Mouse (Mus musculus) telencephalon, adult 2 months (tissue): ENCODE measurements around the gene Rpap1.

ENCODE experiments used
- DNase-seq: peaks from one replicate; pipeline ENCODE4 v3.0.0-alpha.2; 2011; ENCODE audit warnings: low read depth, low spot score

The Rpap1 gene

DNA sequence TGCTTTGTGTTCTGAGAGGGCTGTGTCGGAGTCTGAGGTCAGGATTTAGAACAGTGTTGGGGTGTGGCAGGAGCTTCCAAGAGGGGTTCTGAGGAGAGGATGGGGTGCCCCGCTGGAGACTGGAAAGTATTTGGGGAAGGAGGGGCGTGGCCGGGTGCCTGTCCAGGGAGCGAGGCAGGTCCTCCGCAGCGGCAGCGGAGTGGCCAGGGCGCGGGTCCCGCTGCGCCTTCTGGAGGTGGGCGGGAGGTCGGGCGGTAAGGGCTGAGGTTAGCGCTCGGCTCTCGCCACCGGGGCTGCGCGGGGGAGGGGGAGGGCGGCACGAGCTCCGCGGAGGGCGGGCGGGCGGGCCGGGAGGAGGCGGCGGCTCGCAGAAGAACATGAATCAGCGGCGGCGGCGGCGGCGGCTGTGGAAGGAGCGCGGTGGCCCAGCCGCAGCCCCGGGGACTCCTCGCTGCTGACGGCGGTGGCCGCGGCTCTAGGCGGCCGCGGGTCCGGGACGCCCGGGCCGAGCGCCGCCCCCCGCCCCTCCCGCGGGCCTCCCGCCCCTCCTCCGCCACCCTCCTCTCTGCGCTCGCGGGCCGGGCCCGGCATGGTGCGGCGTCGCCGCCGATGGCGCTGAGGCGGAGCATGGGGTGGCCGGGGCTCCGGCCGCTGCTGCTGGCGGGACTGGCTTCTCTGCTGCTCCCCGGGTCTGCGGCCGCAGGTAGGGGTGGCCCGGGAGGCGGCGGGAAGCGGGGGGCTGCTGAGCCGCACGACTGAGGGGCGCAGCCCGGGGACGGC, 12.0 kb upstream of the Rpap1 start:
- DNase-seq = no peak

DNA sequence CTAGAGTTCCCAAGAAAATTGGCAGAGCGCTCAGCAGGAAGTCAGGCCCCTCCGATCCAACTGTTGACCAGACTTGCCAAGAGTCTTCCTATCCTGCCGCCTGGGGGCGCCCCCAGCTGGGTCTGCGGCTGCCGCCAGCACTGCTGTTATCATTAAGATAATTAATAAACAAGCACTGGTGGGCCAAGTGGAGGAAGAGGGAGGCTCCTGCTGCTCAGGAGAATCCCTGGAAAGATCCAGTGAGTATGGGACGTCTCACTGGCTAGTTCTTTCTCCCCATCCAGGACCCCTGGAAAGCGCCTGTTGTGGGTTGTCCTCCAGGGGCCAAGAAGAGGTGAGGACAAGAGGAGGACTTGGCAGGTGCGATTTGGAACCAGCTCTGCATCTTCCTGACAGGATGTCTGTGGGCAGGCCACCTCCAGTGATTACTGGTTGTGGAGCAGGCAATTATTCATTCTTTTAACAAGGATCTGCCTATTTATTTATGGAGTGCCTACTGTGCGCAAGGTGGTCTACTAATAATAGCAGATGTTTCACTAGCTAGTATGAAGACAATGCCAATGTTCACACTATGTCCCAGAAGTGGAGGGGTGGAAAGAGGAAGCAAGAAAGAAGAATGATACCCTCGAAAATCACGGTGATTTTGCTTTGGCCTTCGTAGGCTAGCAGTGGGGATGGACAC, 11.1 kb upstream of the Rpap1 start:
- no peak for DNase-seq

DNA sequence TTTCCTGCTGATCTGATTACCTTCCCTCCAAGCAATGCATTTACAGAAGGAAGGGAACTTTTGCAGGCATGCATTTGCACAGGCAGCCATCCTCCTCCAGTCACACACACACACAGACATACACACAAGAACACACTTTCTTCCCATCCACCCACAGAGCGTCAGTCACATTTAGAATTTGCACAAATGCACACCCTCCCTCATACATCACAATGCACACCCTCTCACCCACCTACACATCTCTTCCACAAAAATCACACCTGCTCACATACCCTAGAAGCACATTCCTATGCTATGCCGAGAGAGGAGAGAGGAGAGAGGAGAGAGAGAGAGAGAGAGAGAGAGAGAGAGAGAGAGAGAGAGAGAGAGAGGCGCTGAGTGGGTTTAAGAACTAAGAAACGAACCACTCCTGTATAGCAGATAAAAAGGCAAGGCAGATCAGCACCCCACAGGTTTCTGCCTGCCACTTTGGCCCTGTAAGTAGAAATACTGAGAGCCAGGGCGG, 10.0 kb upstream of the Rpap1 start, which contains the start of gene Tyro3:
TSS of gene Tyro3 (plus strand) at position 455 of the 505 bp plus-strand sequence.
- DNase-seq = peak; percentile 91

DNA sequence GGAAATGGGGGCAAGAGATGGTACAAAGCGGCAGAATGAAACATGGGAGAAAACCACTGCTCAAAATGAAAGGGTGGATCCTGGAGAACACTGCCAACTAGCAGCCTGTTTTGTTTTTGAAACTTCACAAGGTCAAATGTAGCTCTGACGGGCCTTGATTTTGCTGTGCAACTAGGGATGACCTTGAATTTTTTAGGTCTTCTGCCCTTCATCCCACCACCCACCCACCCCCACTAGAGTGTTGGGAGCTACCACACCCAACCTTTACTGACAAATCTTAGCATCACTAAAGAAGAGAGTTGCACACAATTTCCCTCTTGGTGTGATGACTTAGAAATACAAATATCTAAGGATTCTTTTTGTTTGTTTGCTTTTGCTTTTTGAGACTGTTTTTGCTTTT, 2.7 kb upstream of the Rpap1 start:
- DNase-seq = no peak

DNA sequence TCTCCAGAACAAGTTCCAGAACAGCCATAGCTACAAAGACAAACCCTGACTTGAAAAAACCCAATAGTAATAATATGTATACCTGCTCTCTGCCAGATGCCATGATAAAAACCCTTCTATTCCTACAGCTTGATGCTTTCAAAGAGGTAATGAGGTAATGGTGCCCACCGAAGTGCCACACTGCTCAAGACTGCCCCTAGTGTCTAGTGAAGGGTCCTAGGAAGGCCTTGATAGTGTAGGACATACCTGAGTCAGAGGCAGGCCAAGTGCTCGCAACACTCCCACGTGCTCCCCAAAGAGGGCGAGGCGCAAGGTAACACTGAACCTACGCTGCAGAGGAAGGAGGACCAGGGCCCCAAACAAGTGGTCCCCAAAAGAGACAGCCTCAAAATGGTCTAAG, 20.1 kb downstream of the Rpap1 start:
- no peak for DNase-seq

DNA sequence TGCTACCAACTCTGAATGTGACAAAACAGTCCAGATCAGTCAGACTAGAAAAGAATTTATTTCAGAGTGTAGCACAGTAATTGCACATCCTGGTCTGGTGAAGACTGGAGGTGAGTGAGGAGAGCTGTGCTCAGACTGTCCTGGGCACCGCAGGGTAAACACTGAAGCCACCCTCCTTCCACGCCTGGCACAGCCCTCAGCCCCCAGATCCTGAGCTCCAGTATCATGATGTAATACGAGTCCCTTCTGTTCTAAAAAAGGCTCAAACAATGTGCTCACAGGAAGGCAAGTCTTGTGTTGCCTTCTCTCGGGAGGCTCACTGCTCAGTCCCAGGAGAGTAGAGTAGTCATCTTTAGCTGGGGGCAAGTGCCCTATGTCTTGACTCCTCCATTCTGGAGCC, 23.4 kb downstream of the Rpap1 start:
- DNase-seq = no peak

DNA sequence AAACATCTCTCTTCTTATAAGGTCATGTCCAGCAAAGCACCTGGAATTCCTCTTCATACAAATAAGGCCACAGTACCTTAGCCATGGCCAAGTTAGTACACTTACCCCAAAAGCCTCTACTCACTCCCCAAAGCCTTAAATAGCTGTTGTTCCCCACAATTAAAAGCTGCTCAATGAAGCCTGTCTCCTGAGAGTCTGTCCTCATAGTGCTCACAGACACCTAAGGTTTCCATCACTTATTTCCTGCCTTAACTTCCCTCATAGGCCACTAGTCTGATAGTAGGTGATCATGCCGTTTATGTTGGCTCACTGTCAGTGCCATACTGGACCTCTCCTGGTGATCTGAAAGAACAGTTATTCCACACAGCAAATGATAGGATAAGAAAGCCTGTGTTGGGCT, 25.1 kb downstream of the Rpap1 start:
- no peak for DNase-seq

DNA sequence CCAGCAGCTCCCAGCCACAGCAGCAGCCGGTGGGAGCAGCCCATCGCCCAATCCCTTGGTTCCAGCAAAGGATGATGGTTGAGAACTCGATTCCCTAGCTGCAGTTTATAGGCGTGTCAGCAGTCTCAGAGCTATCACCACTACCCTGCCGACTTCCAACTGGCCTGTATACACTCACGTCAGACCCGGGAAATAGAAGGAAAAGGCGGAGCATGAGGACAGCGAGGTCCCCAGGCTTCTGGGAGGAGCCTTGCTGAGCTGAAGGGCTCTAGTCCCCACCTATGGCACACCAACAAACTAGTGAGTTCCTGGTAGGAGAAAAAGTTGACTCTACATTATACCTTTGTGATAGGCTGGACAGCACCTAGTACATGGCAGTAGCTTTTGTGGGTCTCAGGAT, 27.1 kb downstream of the Rpap1 start, which contains the start of gene Ltk:
TSS of gene Ltk (minus strand) at position 181 of the 400 bp plus-strand sequence.
- DNase-seq = no peak

DNA sequence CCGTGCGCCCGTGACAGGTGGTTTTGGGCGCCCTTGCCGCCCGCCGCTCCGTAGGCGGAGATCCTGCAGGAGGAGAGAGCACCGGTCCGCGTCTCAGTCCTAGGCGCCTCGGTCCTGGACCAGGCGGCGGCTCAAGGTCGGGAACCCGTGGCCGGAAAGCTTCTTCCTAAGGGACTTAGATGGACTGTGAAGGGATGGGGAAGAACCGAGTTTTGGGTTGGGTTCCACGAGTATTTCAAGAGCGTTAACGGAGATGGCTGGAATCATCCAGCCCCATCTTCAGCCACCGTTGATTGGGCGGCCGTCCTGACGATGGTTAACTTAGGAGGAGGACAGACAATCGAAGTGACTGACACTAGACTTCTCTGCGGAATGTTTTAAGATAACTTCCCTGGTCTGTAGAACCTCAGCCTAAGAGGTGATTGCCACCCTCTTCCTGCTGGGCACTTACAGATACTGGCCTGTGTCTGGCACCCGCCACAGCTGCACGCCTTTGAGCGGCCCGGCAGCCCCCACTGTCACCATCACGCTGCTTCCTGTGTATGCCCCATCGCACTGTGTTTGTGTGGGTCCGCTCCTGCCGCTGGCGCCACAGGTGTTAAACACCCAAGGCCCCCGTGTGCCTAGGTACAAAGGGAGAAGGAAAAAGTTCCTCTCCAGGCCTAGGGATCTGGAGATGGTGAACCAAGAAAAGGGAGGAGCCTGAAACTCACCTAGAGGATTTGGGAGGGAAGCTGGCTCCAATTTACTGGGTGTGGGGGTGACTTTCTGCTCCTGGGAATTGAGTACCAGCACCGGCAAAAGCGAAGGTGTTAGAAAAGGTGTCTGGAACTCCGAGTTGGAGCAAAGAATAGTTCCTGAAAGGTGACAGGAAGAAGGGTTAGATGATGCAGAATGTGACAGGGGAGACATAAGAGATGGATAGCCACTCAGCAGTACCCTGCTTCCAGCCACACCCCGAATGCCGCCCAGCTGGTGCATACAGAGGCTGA, 28.2 kb downstream of the Rpap1 start:
- no peak for DNase-seq

DNA sequence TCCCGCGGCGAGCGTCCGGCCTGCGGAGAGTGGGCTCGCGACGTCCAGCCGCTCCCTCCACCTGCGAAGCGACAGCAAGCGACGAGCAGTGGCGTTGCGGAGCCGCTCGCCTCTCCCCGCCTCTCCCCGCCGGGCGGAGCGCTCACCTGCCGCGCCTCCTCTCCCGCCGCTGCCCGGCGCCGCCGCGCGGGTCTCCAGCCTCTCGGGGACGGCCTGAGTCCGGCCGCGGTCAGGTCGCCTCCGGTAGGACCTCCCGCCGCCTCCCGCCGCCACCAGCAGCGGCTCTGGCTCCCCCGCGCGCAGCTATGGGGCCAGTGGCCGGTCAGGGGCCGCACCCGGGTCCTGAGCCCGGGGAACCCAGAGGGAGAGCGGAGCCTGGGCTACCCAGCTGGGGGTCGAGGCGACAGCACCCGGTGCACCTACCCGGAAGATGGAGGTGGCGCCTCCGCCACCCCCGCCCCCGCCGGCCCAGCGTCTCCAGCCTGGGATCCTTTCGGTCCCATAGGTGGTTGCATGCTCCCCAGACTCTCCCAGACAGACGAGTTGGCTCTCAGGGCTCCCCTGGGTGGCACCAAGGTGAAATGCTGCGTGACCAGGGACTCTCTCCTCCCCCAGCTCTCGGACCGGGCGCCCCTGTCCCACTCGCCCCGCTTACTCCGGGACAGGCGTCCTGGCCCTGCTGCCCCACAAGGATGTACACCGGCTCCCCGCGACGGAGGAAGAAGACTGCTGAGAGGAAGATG, 29.1 kb downstream of the Rpap1 start:
- no peak for DNase-seq

DNA sequence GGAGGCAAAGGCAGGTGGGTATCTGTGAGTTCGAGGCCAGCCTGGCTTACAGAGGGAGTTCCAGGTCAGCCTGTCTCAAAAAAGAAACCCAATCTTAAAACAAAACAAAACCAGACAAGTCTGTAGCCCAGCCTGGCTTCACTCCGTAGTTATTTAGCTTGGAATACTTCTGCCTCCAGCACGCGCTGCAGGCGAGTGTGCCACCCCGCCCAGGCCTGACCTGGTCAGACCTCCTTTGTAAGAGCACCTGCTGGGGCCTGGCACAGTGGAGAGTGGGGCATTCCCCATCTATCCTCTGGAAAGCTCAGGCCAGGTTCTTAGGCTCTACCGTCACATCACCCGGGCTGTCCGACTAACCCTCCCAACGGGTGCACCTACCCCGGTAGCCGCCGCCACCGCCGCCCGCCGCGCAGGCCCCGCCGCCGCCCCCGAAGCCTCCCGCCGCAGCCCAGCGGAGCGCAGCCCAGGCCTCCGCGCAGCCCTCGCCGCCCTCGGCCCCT, 29.7 kb downstream of the Rpap1 start:
- no peak for DNase-seq

DNA sequence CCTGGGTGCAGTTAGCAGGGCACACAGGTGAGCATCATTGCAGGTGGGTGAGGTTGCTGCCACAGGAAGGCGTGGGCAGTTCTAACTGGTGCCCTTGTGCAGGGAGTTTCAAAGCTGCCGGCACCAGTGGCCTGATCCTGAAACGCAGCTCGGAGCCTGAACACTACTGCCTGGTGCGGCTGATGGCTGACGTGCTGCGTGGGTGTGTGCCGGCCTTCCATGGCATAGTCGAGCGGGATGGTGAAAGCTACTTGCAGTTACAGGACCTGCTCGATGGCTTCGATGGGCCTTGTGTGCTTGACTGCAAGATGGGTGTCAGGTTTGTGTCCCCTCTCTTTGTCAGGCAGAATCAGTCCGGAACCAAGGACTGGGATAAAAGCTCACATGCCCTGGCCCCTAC, 38.1 kb downstream of the Rpap1 start:
- no peak for DNase-seq

DNA sequence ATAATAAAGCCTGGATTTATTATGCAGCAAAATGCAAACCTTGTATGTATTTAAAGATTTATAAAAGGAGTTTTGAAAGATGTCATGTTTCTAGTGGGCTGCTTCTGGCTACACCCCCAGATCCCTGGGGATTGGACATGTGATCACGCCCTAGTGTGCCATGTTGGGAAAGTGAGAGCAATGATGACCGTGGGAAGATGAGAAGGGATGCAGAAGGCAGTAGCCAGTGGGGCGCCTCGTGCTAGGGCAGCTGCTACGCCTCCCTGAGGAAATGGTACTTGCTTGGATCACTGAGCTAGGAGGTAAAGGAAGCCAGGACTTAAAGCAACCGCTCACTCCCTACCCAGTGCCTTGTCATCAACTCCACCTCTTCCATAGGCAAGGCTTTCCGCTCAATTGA, 39.8 kb downstream of the Rpap1 start:
- DNase-seq = peak; percentile 89

DNA sequence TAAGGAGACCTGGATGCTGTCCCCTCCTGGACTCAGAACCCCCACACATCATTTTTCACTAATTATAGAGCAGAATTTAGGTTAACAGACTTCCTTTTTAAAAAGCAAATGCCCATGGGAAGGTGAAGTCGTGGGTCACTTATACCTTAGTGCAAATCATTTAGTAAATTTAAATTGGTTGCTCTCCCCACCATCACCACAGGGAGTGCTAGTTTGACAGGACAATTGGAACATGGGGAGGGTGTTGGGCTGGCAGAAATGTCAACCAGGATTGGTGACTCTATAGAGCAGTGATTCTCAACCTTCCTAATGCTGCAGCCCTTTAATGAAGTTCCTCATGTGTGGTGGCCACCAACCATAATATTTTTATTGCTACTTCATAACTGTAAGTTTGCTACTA, 42.1 kb downstream of the Rpap1 start:
- DNase-seq = no peak

DNA sequence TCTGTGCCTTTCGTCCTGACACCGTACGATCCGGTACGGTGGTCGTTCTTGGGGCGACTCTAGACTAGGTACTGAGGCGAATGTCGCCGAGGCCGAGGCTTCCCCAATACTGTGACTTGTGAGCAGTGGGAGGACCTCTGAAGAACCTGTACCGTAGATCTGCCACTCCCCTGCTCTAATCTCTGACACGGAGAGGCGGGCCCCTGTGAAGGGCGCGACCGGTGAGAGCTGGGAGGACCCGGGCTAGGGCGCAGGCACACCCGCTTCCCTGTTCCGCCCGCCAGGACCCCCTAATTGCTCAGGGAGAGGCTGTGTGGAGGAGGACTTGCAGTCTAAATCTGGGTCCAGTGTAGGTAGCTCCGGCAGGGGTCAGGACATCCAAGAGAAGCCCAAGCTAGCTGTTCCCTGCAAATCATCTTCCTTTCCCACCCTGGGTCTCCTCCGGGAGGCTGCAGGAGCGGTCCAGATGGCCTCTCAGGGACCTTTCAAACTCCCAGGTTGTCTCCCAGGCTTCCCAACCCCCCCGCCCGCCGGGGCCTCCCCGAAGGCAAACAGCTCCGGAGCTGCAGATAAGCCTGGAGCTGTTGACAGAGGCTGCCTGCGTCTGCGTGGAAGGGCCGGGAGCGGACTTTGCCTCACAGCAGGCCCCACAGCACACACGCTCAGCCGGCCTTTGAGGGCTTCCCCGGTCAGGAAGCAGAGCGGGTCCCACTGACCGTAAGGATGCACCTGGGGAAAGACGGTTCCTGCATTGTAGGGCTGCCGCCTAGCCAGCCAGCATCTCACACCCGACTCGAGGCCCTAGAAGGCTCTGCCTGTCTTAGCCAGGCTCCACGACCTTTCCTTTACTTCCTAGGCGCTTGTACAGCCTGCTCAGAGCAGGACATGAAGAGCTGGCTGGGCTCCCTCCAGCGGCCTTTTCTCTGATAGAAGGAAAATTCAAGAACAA, 42.9 kb downstream of the Rpap1 start:
- no peak for DNase-seq

DNA sequence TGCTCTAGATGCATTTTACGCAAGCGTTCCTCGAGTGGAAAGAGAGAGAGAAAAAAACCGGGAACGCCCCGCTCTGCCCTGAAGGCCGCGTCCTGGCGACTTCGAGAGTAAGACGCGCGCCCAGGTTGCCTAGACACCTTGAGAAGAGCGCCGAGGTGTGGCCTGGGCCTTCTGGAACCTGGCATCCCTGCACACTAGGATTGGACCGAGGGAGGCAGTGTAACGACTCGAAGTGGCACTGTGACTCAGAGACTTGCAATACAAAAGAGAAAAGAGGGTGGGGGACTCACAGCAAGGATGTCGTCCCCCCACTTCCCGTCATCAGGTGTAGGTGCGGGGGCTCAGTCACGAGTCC, 43.6 kb downstream of the Rpap1 start:
- no peak for DNase-seq

DNA sequence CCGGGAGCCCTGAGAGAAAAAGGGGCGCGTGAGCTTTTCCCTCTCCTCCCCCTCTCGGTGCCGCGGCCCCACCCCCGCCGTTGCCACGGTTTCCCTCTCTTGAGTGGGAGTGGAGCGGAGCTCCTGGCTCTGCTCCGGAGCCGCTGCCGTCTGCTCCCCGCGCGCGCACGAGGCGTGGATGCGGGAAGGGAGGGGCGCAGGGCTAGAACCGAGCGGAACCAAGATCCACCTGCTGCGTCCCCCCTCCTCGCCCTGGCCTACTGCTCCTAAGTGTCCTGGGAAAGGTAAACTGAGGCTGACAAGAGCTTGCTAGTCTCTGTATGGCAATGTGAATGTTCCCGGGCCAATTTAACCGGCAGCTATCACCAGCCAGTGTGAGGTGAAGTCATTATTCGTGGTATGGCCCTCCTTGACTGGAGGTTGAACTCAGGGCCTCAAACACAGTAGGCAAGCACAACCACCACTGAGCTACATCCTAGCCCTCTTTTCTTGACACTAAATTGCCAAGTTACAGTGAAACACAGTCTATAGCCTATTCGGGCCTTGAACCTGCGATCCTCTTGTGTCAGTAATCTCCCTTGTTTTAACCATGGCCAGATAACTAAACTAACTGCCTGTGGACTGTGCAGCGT, 44.0 kb downstream of the Rpap1 start:
- no peak for DNase-seq

DNA sequence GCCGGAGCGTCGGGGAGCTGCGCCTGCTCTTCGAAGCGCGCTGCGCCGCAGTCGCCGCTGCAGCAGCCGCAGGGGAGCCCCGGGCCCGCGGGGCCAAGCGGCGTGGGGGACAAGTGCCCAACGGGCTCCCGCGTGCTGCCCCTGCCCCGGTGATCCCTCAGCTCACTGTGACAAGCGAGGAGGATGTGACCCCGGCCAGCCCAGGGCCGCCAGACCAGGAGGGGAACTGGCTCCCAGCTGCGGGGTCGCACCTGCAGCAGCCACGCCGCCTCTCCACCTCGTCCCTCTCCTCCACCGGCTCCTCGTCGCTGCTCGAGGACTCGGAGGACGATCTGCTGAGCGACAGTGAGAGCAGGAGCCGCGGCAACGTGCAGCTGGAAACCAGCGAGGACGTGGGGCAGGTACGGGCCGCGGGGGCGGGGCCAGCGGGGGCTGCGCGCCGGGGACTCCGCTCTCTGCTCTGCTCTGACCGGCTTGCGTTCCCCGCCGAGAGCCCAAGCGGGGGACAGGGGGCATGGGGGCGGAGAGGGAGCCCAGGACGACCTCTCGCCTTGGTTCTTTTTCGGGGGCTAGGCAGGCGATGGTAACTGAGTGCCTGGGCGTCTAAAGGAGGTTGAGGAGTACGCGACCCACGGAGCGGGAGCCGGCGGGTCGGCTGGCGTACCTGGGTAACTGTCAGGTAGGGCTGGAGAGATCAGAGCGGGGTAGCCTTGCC, 44.7 kb downstream of the Rpap1 start:
- no peak for DNase-seq
